Mouse (Mus musculus) pancreas, adult 10 weeks (tissue): ENCODE data around the gene Kcnh1. TPM values are rescaled to one million over a fixed set of nuclear protein-coding genes. Genes with fewer than 3 reads are reported as not detected.

Experiments
- polyA plus RNA-seq: library from polyadenylated mRNA; stranded (reverse); fragments of 350-450 nt; fragmentation: Illumina TruSeq; extraction: RNeasy Lipid Tissue Mini Kit (QIAGEN cat#74804); gene quantifications from one replicate; pipeline ENCODE4 v1.2.3, GENCODE M21; 2015; ENCODE audit warnings: low read depth, low replicate concordance; ENCODE audit not compliant: insufficient read depth

Kcnh1 gene
- 0.98 TPM for polyA plus RNA-seq

GRCm38 (mm10) chr1:192190508-192191321 is at the start of gene Kcnh1:
Kcnh1 (plus strand) TSS chr1:192190774.

Other genes with a start within 250 kb of the Kcnh1 start
- not detected for gene Rd3, start 213.4 kb upstream of the Kcnh1 start, polyA plus RNA-seq
- 6.5 TPM for gene Traf5, start 98.2 kb upstream of the Kcnh1 start, polyA plus RNA-seq
- gene Rcor3, start 52.7 kb upstream of the Kcnh1 start, polyA plus RNA-seq: 5.5 TPM